Mouse (Mus musculus) megakaryocyte, embryonic 14.5 days (primary cell): ENCODE data around the gene Gm13285. TPM values are rescaled to one million over a fixed set of nuclear protein-coding genes. Genes with fewer than 3 reads are reported as not detected.
"Not testable (repeated sequence)": the region's sequence is repeated elsewhere in the genome, so short reads cannot be mapped to it uniquely, and the experiment has no call there.

Source experiments
- H3K27me3 ChIP-seq: replicated peaks from 2 replicates; pipeline ENCODE3; 2012; ENCODE audit warnings: inconsistent platforms
- H3K36me3 ChIP-seq: replicated peaks from 2 replicates; pipeline ENCODE3; 2012; ENCODE audit warnings: low read length, inconsistent platforms, mixed read lengths
- H3K4me1 ChIP-seq: 2 replicates; pipeline ENCODE4 v1.6.1; 2012; ENCODE audit warnings: inconsistent platforms
- H3K4me3 ChIP-seq: replicated peaks from 2 replicates; pipeline ENCODE3; 2012; ENCODE audit warnings: moderate library complexity, mild to moderate bottlenecking, inconsistent platforms
- H3K9me3 ChIP-seq: 2 replicates; pipeline ENCODE4 v1.6.1; 2012; ENCODE audit warnings: inconsistent platforms
- FLI1 ChIP-seq: IDR thresholded peaks from 2 replicates; pipeline ENCODE4 v1.6.1; 2012; ENCODE audit warnings: low read length, inconsistent platforms, mixed read lengths
- GATA1 ChIP-seq: IDR thresholded peaks from 3 replicates; pipeline ENCODE4 v1.6.1; 2012; ENCODE audit warnings: mixed read lengths, low read length, inconsistent platforms, borderline replicate concordance
- polyA plus RNA-seq: library from polyadenylated mRNA; stranded (reverse); fragments of >175 nt; gene quantifications from 2 replicates; pipeline ENCODE4 v1.2.3, GENCODE M21; 2012; ENCODE audit warnings: low replicate concordance; ENCODE audit not compliant: insufficient read depth

The Gm13285 gene
- not detected in 2 replicates for polyA plus RNA-seq

DNA sequence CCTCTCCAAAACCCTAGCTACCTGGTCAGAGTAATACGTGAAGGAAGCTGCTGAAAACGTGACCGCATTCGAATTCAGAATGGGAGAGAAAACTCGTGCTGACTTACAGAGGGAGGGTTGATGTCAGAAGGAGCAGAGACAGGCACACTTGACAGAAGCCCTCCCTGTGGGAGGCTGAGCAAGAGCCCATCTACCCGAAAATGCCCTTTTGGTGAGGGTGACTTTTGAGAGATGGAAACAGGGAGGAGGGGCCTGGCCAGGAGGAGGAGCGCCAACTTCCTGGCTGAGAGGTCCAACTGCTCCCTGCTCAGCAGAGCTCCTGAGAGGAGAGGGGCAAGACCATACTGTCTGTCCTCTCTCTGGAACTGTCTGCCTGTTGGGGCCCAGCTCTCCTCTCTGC is at the start of gene Gm13285:
Gene Gm13285 (plus strand): TSS at position 301 of the 400 bp plus-strand sequence.
- not testable (repeated sequence) for H3K4me3 ChIP-seq, H3K27me3 ChIP-seq, H3K36me3 ChIP-seq, H3K9me3 ChIP-seq, H3K4me1 ChIP-seq

DNA sequence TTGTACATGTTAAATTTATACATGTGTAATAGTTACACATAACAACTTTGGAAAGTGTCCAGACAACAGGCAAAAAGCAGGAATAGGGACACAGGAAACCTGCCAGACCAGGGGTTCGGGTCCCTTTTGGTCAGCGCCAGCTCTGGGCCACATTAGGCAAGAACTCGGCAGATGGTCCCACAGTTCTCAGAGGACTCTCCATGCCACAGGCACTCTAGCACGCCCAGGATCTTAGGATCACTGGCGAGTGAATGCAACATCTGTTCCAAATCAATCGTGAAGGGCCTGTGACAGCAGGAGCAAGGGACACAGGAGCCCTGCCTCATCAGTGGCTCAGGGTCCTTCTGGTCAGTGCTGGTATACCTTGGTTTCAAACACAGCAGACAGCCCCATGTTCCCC is 49.5 kb upstream of the Gm13285 start:
- Histone ChIP-seq H3K36me3 (no peaks in the 10 kb centered on the region), H3K4me3 (no peak overlapping the region), H3K9me3 (no peaks in the 10 kb centered on the region), H3K4me1 (no peaks in the 10 kb centered on the region), H3K27me3 (peaks cover 5% of the 10 kb centered on the region)
- TF ChIP-seq GATA1 = no peak
- TF ChIP-seq FLI1 = no peak

DNA sequence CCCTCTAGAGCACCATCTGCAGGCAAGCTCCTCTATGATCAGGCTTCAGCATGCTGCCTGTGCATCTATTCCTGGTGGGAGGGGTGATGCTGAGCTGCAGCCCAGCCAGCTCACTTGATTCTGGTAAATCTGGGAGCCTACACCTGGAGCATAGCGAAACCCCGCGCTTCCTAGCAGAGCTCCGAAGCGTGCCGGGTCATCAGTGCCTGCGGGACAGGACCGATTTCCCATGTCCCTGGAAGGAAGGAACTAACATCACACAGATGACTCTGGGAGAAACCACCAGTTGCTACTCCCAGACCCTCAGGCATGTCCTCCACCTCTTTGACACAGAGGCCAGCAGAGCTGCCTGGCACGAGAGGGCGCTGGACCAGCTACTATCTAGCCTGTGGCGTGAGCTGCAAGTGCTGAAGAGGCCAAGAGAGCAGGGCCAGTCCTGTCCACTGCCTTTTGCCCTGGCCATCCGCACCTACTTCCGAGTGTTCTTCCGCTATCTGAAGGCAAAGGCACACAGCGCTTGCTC is 44.6 kb upstream of the Gm13285 start, which contains the start of gene Gm13271:
Gene Gm13271 (plus strand): TSS at position 51 of the 523 bp plus-strand sequence.
- not testable (repeated sequence) for H3K27me3 ChIP-seq, H3K4me1 ChIP-seq, H3K4me3 ChIP-seq, H3K36me3 ChIP-seq, H3K9me3 ChIP-seq

DNA sequence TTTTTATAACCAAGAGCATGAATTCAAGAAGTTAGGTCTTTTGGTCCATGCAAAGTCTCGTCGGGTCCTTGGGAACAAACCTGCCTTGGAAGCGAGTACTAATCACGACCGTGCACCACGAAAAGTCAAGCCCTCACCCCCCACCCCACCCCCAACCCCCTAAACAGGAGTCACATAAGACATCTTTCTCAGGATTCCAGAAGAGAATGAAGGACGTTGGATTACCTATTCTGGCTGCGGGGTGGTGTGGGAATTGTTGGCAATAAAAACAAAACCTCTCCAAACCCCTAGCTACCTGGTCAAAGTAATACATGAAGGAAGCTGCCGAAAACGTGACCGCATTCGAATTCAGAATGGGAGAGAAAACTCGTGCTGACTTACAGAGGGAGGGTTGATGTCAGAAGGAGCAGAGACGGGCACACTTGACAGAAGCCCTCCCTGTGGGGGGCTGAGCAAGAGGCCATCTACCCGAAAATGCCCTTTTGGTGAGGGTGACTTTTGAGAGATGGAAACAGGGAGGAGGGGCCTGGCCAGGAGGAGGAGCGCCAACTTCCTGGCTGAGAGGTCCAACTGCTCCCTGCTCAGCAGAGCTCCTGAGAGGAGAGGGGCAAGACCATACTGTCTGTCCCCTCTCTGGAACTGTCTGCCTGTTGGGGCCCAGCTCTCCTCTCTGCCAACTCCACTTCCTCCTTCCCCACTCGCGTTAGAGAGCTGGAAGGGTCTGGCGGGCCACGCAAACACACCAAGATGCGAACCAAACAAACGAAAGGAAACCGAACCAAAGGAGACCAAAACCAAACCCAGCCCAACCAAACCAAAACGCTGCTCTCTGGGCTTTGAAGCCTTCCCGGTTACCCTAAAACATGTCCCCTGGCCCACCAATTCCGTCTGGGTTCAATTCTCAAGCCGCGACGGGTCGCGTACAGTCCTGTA is 42.6 kb upstream of the Gm13285 start:
- H3K27me3 ChIP-seq, H3K4me3 ChIP-seq, H3K36me3 ChIP-seq, H3K4me1 ChIP-seq, H3K9me3 ChIP-seq: not testable (repeated sequence)

DNA sequence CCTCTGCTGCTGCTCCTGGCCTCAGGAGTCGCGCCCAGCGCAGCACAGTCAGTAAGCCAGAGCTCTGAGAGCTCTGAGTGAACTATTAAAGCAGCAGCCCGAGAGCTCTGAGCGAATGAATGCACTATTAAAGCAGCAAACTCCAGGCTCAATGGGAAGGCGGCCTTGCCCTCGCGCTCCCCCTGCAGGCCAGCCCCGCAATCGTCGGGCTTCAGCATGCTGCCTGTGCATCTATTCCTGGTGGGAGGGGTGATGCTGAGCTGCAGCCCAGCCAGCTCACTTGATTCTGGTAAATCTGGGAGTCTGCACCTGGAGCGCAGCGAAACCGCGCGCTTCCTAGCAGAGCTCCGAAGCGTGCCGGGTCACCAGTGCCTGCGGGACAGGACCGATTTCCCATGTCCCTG is 41.8 kb upstream of the Gm13285 start:
- H3K27me3 ChIP-seq, H3K4me3 ChIP-seq, H3K36me3 ChIP-seq, H3K9me3 ChIP-seq, H3K4me1 ChIP-seq: not testable (repeated sequence)

DNA sequence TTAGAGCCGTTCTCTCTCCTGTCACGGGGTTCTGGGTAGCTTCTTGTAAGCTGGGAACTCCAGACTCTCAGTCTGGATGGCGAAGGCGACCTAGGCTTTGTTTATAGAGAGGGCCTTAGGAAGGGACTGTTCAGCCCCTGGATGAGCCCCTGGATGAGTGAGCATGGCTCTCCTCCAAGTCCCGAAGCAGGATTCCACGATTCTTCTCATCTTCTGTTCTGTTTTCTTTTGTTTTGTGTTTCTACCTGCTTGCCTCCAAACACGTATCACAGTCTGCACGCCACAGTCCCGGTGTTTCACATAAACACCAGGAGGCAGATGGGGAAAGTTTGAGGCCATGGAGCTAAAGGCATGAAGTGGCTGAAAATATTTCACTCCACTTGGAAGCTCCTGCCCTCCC is 40.7 kb upstream of the Gm13285 start:
- H3K4me1 ChIP-seq, H3K36me3 ChIP-seq, H3K9me3 ChIP-seq, H3K27me3 ChIP-seq, H3K4me3 ChIP-seq: not testable (repeated sequence)

DNA sequence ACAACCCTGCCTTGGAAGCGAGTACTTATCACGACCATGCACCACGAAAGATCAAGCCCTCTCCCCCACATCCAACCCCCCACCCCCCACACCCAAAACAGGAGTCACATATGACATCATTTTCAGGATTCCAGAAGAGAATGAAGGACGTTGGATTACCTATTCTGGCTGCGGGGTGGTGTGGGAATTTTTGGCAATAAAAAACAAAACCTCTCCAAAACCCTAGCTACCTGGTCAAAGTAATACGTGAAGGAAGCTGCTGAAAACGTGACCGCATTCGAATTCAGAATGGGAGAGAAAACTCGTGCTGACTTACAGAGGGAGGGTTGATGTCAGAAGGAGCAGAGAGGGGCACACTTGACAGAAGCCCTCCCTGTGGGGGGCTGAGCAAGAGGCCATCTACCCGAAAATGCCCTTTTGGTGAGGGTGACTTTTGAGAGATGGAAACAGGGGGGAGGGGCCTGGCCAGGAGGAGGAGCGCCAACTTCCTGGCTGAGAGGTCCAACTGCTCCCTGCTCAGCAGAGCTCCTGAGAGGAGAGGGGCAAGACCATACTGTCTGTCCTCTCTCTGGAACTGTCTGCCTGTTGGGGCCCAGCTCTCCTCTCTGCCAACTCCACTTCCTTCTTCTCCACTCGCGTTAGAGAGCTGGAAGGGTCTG is 39.7 kb upstream of the Gm13285 start, which contains the start of gene Gm13283:
Gene Gm13283 (plus strand): TSS at position 510 of the 659 bp plus-strand sequence.
- not testable (repeated sequence) for H3K36me3 ChIP-seq, H3K9me3 ChIP-seq, H3K4me3 ChIP-seq, H3K27me3 ChIP-seq, H3K4me1 ChIP-seq

DNA sequence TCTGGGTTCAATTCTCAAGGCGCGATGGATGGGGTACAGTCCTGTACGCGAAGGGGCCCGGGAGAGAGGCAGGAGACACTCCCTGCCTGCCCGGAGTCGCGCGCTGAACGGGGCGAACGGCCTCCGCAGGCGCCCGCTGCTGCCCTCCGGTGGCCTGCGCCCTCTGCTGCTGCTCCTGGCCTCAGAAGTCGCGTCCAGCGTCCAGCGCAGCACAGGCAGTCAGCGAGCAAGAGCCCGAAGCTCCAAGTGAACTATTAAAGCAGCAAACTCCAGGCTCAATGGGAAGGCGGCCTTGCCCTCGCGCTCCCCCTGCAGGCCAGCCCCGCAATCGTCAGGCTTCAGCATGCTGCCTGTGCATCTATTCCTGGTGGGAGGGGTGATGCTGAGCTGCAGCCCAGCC is 39.0 kb upstream of the Gm13285 start:
- H3K27me3 ChIP-seq, H3K36me3 ChIP-seq, H3K9me3 ChIP-seq, H3K4me1 ChIP-seq, H3K4me3 ChIP-seq: not testable (repeated sequence)

DNA sequence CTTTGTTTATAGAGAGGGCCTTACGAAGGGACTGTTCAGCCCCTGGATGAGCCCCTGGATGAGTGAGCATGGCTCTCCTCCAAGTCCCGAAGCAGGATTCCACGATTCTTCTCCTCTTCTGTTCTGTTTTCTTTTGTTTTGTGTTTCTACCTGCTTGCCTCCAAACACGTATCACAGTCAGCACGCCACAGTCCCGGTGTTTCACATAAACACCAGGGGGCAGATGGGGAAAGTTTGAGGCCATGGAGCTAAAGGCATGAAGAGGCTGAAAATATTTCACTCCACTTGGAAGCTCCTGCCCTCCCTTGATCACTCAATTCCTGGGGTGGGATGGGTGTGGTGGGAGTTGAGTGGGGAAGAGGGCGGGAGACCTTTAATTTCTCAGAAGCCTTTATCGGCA is 37.7 kb upstream of the Gm13285 start:
- not testable (repeated sequence) for H3K4me1 ChIP-seq, H3K36me3 ChIP-seq, H3K9me3 ChIP-seq, H3K4me3 ChIP-seq, H3K27me3 ChIP-seq

GRCm38 (mm10) chr4:88762341-88762740 is 37.1 kb upstream of the Gm13285 start:
- not testable (repeated sequence) for H3K36me3 ChIP-seq, H3K4me1 ChIP-seq, H3K9me3 ChIP-seq, H3K4me3 ChIP-seq, H3K27me3 ChIP-seq

GRCm38 (mm10) chr4:88763384-88764018 is 36.0 kb upstream of the Gm13285 start:
- H3K27me3 ChIP-seq, H3K36me3 ChIP-seq, H3K4me1 ChIP-seq, H3K4me3 ChIP-seq, H3K9me3 ChIP-seq: not testable (repeated sequence)

DNA sequence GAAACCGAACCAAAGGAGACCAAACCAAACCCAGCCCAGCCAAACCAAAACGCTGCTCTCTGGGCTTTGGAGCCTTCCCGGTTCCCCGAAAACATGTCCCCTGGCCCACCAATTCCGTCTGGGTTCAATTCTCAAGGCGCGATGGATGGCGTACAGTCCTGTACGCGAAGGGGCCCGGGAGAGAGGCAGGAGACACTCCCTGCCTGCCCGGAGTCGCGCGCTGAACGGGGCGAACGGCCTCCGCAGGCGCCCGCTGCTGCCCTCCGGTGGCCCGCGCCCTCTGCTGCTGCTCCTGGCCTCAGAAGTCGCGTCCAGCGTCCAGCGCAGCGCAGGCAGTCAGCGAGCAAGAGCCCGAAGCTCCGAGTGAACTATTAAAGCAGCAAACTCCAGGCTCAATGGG is 25.9 kb upstream of the Gm13285 start, which contains the start of gene Gm13290:
Gene Gm13290 (plus strand): TSS at position 301 of the 400 bp plus-strand sequence.
- H3K27me3 ChIP-seq, H3K9me3 ChIP-seq, H3K4me1 ChIP-seq, H3K36me3 ChIP-seq, H3K4me3 ChIP-seq: not testable (repeated sequence)

DNA sequence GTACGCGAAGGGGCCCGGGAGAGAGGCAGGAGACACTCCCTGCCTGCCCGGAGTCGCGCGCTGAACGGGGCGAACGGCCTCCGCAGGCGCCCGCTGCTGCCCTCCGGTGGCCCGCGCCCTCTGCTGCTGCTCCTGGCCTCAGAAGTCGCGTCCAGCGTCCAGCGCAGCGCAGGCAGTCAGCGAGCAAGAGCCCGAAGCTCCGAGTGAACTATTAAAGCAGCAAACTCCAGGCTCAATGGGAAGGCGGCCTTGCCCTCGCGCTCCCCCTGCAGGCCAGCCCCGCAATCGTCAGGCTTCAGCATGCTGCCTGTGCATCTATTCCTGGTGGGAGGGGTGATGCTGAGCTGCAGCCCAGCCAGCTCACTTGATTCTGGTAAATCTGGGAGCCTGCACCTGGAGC is 22.8 kb upstream of the Gm13285 start, which contains the start of gene Gm13289:
Gene Gm13289 (plus strand): TSS at position 301 of the 400 bp plus-strand sequence.
- H3K27me3 ChIP-seq, H3K4me3 ChIP-seq, H3K9me3 ChIP-seq, H3K4me1 ChIP-seq, H3K36me3 ChIP-seq: not testable (repeated sequence)

DNA sequence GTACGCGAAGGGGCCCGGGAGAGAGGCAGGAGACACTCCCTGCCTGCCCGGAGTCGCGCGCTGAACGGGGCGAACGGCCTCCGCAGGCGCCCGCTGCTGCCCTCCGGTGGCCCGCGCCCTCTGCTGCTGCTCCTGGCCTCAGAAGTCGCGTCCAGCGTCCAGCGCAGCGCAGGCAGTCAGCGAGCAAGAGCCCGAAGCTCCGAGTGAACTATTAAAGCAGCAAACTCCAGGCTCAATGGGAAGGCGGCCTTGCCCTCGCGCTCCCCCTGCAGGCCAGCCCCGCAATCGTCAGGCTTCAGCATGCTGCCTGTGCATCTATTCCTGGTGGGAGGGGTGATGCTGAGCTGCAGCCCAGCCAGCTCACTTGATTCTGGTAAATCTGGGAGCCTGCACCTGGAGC is 19.9 kb upstream of the Gm13285 start, which contains the start of gene Gm13272:
Gene Gm13272 (plus strand): TSS at position 301 of the 400 bp plus-strand sequence.
- H3K4me3 ChIP-seq, H3K27me3 ChIP-seq: not testable (repeated sequence)

DNA sequence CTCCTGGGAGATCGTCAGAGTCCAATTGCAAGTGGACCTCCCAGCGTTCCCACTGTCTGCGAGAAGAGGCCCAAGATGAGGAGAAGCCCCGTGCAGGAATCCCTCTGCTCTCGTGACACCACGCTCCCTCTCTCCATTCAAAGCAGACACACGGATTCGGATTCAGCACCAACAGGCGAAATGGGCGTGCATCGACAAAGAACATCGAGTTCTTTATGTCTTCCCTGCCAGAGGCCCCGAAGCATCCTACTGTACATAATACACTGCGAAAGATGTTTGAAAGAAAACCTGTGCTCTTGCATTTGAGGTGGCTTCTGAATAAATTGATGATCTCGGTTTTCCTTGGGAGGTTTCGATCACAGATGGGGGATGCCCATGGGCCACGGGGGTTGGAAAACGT is 19.1 kb upstream of the Gm13285 start:
- H3K9me3 ChIP-seq, H3K36me3 ChIP-seq, H3K4me1 ChIP-seq, H3K4me3 ChIP-seq, H3K27me3 ChIP-seq: not testable (repeated sequence)

More for the DNA sequence above, 19.9 kb upstream of the Gm13285 start, which contains the start of gene Gm13272:
- H3K36me3 ChIP-seq, H3K9me3 ChIP-seq, H3K4me1 ChIP-seq: not testable (repeated sequence)
